Mouse (Mus musculus): Measurements from ENCODE around the gene Gpt2.

- TF ChIP-seq CTCF (IDR thresholded peaks at IDR 0.05) = no peak
- no peak for TF ChIP-seq EP300 (IDR thresholded peaks at IDR 0.05)
Observed at GRCm38 (mm10) chr8:85570466-85570865, 78.1 kb downstream of the Gpt2 start.

Data from lung, postnatal 0 days (tissue).